Mouse (Mus musculus) heart, embryonic 12.5 days (tissue): ENCODE results near the gene Shank3. TPM values are rescaled to one million over a fixed set of nuclear protein-coding genes. Genes with fewer than 3 reads are reported as not detected.

ENCODE experiments used
- ATAC-seq: fragments of 200-750 bp; cut with Nextera tagmentation; 2 replicates; pipeline ENCODE4 v1.8.0; 2017; ENCODE audit warnings: moderate TSS enrichment, moderate library complexity; ENCODE audit not compliant: insufficient number of reproducible peaks, low FRiP score
- H3K27ac ChIP-seq: fragments of 300-500 bp; sonication (generic); 2 replicates; pipeline ENCODE4 v1.5.1; 2016; ENCODE audit warnings: mild to moderate bottlenecking, moderate library complexity; ENCODE audit not compliant: poor library complexity, severe bottlenecking
- H3K27me3 ChIP-seq: fragments of 300-500 bp; sonication (generic); replicated peaks from 2 replicates; pipeline ENCODE4 v1.6.1; 2016; ENCODE audit warnings: mild to moderate bottlenecking, moderate library complexity
- H3K36me3 ChIP-seq: fragments of 300-500 bp; sonication (generic); 2 replicates; pipeline ENCODE4 v1.6.1; 2016; ENCODE audit warnings: mild to moderate bottlenecking, moderate library complexity
- H3K4me1 ChIP-seq: fragments of 300-500 bp; sonication (generic); replicated peaks from 2 replicates; pipeline ENCODE4 v1.6.1; 2016; ENCODE audit warnings: mild to moderate bottlenecking
- H3K4me2 ChIP-seq: fragments of 300-500 bp; sonication (generic); 2 replicates; pipeline ENCODE4 v1.6.1; 2016; ENCODE audit warnings: mild to moderate bottlenecking, moderate library complexity
- H3K4me3 ChIP-seq: fragments of 300-500 bp; sonication (generic); 2 replicates; pipeline ENCODE4 v1.5.1; 2016; ENCODE audit warnings: mild to moderate bottlenecking
- H3K9ac ChIP-seq: fragments of 300-500 bp; sonication (generic); 2 replicates; pipeline ENCODE4 v1.6.1; 2016; ENCODE audit warnings: mild to moderate bottlenecking, moderate library complexity
- H3K9me3 ChIP-seq: fragments of 300-500 bp; sonication (generic); replicated peaks from 2 replicates; pipeline ENCODE4 v1.6.1; 2016; ENCODE audit warnings: mild to moderate bottlenecking, moderate library complexity
- WGBS: fragments of 180-500 bp; shearing (Covaris S2); methylation state at CpG from one replicate; pipeline ENCODE4 v1.1.7; 2016; 5-methylcytosine and 5-hydroxymethylcytosine counted together
- polyA plus RNA-seq: library from polyadenylated mRNA; unstranded; fragments of >200 nt; fragmentation: Nextera tagmentation; extraction: Ambion mirVana; gene quantifications from 2 replicates; pipeline ENCODE4 v1.2.1, GENCODE M21; 2016

Gene Shank3
- polyA plus RNA-seq, 1 experiment from 2014 or later, result 2.9 TPM

- H3K4me2 ChIP-seq, result no peak overlapping the region
- H3K27me3 ChIP-seq, result no peaks in the 10 kb centered on the region
- ATAC-seq, result no peak
- H3K9me3 ChIP-seq, result peaks cover 4% of the 10 kb centered on the region; the same call in 1 of the 2 replicates
- H3K27ac ChIP-seq, result no peak overlapping the region
- no peaks in the 10 kb centered on the region for H3K4me1 ChIP-seq
- H3K4me3 ChIP-seq, result no peak overlapping the region
- no peak overlapping the region for H3K9ac ChIP-seq
- H3K36me3 ChIP-seq, result no peaks in the 10 kb centered on the region
- WGBS, result 76% methylated on average over 12 of the region's 12 CpGs
These were observed 106.6 kb downstream of the Shank3 start for GRCm38 (mm10) chr15:89605822-89606570.

GRCm38 (mm10) chr15:89607480-89607879 lies 108.1 kb downstream of the Shank3 start:
- Histone ChIP-seq H3K27ac (no peak overlapping the region), H3K9ac (no peak overlapping the region), H3K36me3 (no peaks in the 10 kb centered on the region), H3K27me3 (no peaks in the 10 kb centered on the region), H3K9me3 (peaks cover 5% of the 10 kb centered on the region), H3K4me1 (no peaks in the 10 kb centered on the region), H3K4me2 (no peak overlapping the region), H3K4me3 (no peak overlapping the region)
- 74% methylated on average over 8 of the region's 8 CpGs for WGBS
- no peak for ATAC-seq

GRCm38 (mm10) chr15:89607888-89608287 lies 108.5 kb downstream of the Shank3 start:
- no peaks in the 10 kb centered on the region for H3K36me3 ChIP-seq
- H3K4me1 ChIP-seq, result no peaks in the 10 kb centered on the region
- H3K27me3 ChIP-seq, result no peaks in the 10 kb centered on the region
- no peak for ATAC-seq
- no peak overlapping the region for H3K4me2 ChIP-seq
- no peak overlapping the region for H3K9ac ChIP-seq
- WGBS, result 72% methylated on average over 9 of the region's 9 CpGs
- H3K4me3 ChIP-seq, result no peak overlapping the region
- H3K9me3 ChIP-seq, result peaks cover 5% of the 10 kb centered on the region
- H3K27ac ChIP-seq, result no peak overlapping the region

Other genes with a start within 250 kb of the Shank3 start
- 45.0 and 46.3 TPM in 2 replicates for gene Sbf1, start 184.3 kb upstream of the Shank3 start, polyA plus RNA-seq
- gene Adm2, start 176.9 kb upstream of the Shank3 start, polyA plus RNA-seq, result 0.77 and 1.0 TPM in 2 replicates
- not detected in 2 replicates for gene Miox, start 165.2 kb upstream of the Shank3 start, polyA plus RNA-seq
- 46.9 and 49.4 TPM in 2 replicates for gene Lmf2, start 144.0 kb upstream of the Shank3 start, polyA plus RNA-seq
- gene Ncaph2, start 143.9 kb upstream of the Shank3 start, polyA plus RNA-seq, result 112 and 116 TPM in 2 replicates
- gene Sco2, start 125.8 kb upstream of the Shank3 start, polyA plus RNA-seq, result 5.6 TPM in 2 replicates
- 1.3 and 1.6 TPM in 2 replicates for gene Tymp, start 122.6 kb upstream of the Shank3 start, polyA plus RNA-seq
- 0.27 and 0.44 TPM in 2 replicates for gene Odf3b, start 120.3 kb upstream of the Shank3 start, polyA plus RNA-seq
- gene Klhdc7b, start 114.7 kb upstream of the Shank3 start, polyA plus RNA-seq, result 0.09 TPM in 1 of 2 replicates, not detected in the other
- not detected in 2 replicates for gene Syce3, start 89.1 kb upstream of the Shank3 start, polyA plus RNA-seq
- 138 and 149 TPM in 2 replicates for gene Cpt1b, start 73.8 kb upstream of the Shank3 start, polyA plus RNA-seq
- gene C730034F03Rik, start 70.0 kb upstream of the Shank3 start, polyA plus RNA-seq, result 2.9 and 3.4 TPM in 2 replicates
- gene Gm44502, start 69.9 kb upstream of the Shank3 start, polyA plus RNA-seq, result 0.59 and 0.68 TPM in 2 replicates
- gene Chkb, start 69.7 kb upstream of the Shank3 start, polyA plus RNA-seq, result 59.6 and 67.0 TPM in 2 replicates
- 0.36 and 0.49 TPM in 2 replicates for gene Mapk8ip2, start 45.7 kb upstream of the Shank3 start, polyA plus RNA-seq
- gene Arsa, start 22.2 kb upstream of the Shank3 start, polyA plus RNA-seq, result 14.9 and 15.0 TPM in 2 replicates
- 0.29 and 0.42 TPM in 2 replicates for gene Acr, start 68.7 kb downstream of the Shank3 start, polyA plus RNA-seq
- 20.3 and 21.1 TPM in 2 replicates for gene Rabl2, start 92.3 kb downstream of the Shank3 start, polyA plus RNA-seq